Mouse (Mus musculus) heart, adult 2 months (tissue): Measurements from ENCODE around the gene Cpeb3. TPM values are rescaled to one million over a fixed set of nuclear protein-coding genes. Genes with fewer than 3 reads are reported as not detected.
A peak's percentile ranks its signal among the peaks of the same experiment; 100 is the strongest.
"Not testable (repeated sequence)": the region's sequence is repeated elsewhere in the genome, so short reads cannot be mapped to it uniquely, and the experiment has no call there.

Experiments
- DNase-seq, 2 experiments: peaks; one replicate each; pipeline ENCODE4 v3.0.0; 2021
- H3K27ac ChIP-seq: fragments of 200-600 bp; 2 replicates; pipeline ENCODE4 v1.8.1; 2022
- H3K27me3 ChIP-seq: fragments of 200-500 bp; 2 replicates; pipeline ENCODE4 v1.6.1; 2012; ENCODE audit warnings: mild to moderate bottlenecking, low read length, inconsistent platforms, mixed read lengths; ENCODE audit not compliant: control insufficient read depth, insufficient read depth
- H3K36me3 ChIP-seq: fragments of 200-500 bp; 2 replicates; pipeline ENCODE4 v1.6.1; 2012; ENCODE audit warnings: low read length, inconsistent platforms; ENCODE audit not compliant: control insufficient read depth, insufficient read depth
- H3K4me1 ChIP-seq: fragments of 200-500 bp; 2 replicates; pipeline ENCODE4 v1.6.1; 2011; ENCODE audit warnings: low read length; ENCODE audit not compliant: control insufficient read depth, insufficient read depth
- H3K4me3 ChIP-seq: fragments of 200-600 bp; 2 replicates; pipeline ENCODE4 v1.8.1; 2022
- H3K79me2 ChIP-seq: fragments of 200-500 bp; replicated peaks from 2 replicates; pipeline ENCODE4 v1.6.1; 2012; ENCODE audit warnings: mild to moderate bottlenecking, inconsistent platforms, low read length, moderate library complexity, mixed read lengths; ENCODE audit not compliant: control insufficient read depth, insufficient read depth
- H3K9ac ChIP-seq: fragments of 200-500 bp; 2 replicates; pipeline ENCODE4 v1.6.1; 2012; ENCODE audit warnings: low read depth, mild to moderate bottlenecking, control low read depth, inconsistent platforms, low read length, mixed read lengths
- CTCF ChIP-seq: fragments of 200-600 bp; IDR thresholded peaks from 2 replicates; pipeline ENCODE4 v1.8.1; 2022; ENCODE audit warnings: antibody characterized with exemption, mild to moderate bottlenecking, moderate library complexity
- EP300 ChIP-seq: fragments of 200-500 bp; IDR thresholded peaks from 2 replicates; pipeline ENCODE4 v1.6.1; 2011; ENCODE audit warnings: low read depth, low read length, control low read depth; ENCODE audit not compliant: insufficient read depth
- POLR2A ChIP-seq: fragments of 200-500 bp; IDR thresholded peaks from 2 replicates; pipeline ENCODE4 v1.6.1; 2011; ENCODE audit warnings: mild to moderate bottlenecking, low read depth, low read length, control low read depth; ENCODE audit not compliant: insufficient read depth
- WGBS: fragments of 180-500 bp; shearing (Covaris S2); methylation state at CpG from one replicate; pipeline ENCODE4 v1.1.7; 2018; 5-methylcytosine and 5-hydroxymethylcytosine counted together
- intact Hi-C: fragments of 180-260 bp; cut with DNase I; formaldehyde crosslinking; loops from one replicate; pipeline ENCODE4 v1.15.1; 2025
- polyA plus RNA-seq: library from polyadenylated mRNA; depleted of rRNA; stranded (reverse); fragments of >200 nt; gene quantifications from 2 replicates; pipeline ENCODE4 v1.2.3, GENCODE M21; 2012
- total RNA-seq, 2 experiments: library from RNA; stranded (reverse); gene quantifications; 2 replicates each; pipeline ENCODE4 v1.2.3; 2021

Gene Cpeb3
- total and polyA plus RNA-seq, 3 experiments: 35.6 to 96.9 (median 78.9) TPM

GRCm38 (mm10) chr19:37156040-37156439 is 52.4 kb downstream of the Cpeb3 start:
- DNase-seq: no peak
- H3K36me3 ChIP-seq: peaks cover 23% of the 10 kb centered on the region
- H3K27ac ChIP-seq: no peak overlapping the region
- H3K4me1 ChIP-seq: peaks cover 2% of the 10 kb centered on the region; the same call in 1 of the 2 replicates
- intact Hi-C loops: no loop called here
- no peak overlapping the region for H3K4me3 ChIP-seq
- H3K27me3 ChIP-seq: no peaks in the 10 kb centered on the region
- peaks cover 4% of the 10 kb centered on the region; the same call in 1 of the 2 replicates for H3K79me2 ChIP-seq
- H3K9ac ChIP-seq: no peak overlapping the region
- TF ChIP-seq CTCF (no peak), EP300 (no peak), POLR2A (no peak)
- 69% methylated on average over 4 of the region's 4 CpGs for WGBS

GRCm38 (mm10) chr19:37147145-37147544 is 61.3 kb downstream of the Cpeb3 start:
- WGBS: 50% methylated on average over 4 of the region's 4 CpGs
- Histone ChIP-seq H3K4me1 (peaks cover 3% of the 10 kb centered on the region), H3K9ac (no peak overlapping the region), H3K4me3 (no peak overlapping the region), H3K27me3 (no peaks in the 10 kb centered on the region), H3K79me2 (0 out of 2 replicates have a peak, but pooled peaks cover 2% of the 10 kb centered on the region), H3K27ac (peak overlapping the region; percentile 20; the same call in 1 of the 2 replicates), H3K36me3 (peaks cover 21% of the 10 kb centered on the region)
- no peak for DNase-seq
- intact Hi-C loops: no loop called here
- no peak for TF ChIP-seq EP300
- TF ChIP-seq POLR2A: no peak
- no peak for TF ChIP-seq CTCF

- Histone ChIP-seq H3K36me3 (peaks cover 21% of the 10 kb centered on the region), H3K27me3 (no peaks in the 10 kb centered on the region), H3K4me3 (no peak overlapping the region), H3K27ac (peak overlapping the region; percentile 46), H3K4me1 (peaks cover 4% of the 10 kb centered on the region), H3K9ac (no peak overlapping the region), H3K79me2 (0 out of 2 replicates have a peak, but pooled peaks cover 2% of the 10 kb centered on the region)
- DNase-seq: no peak
- WGBS: 86% methylated on average over 1 of the region's 1 CpGs
- no peak for TF ChIP-seq EP300
- no peak for TF ChIP-seq POLR2A
- no peak for TF ChIP-seq CTCF
- intact Hi-C loops: no loop called here
Observed at GRCm38 (mm10) chr19:37145846-37146245, 62.6 kb downstream of the Cpeb3 start.

GRCm38 (mm10) chr19:37145401-37145800 is 63.0 kb downstream of the Cpeb3 start:
- H3K27me3 ChIP-seq: no peaks in the 10 kb centered on the region
- H3K36me3 ChIP-seq: peaks cover 19% of the 10 kb centered on the region
- WGBS: 73% methylated on average over 5 of the region's 5 CpGs
- DNase-seq: no peak
- H3K79me2 ChIP-seq: 0 out of 2 replicates have a peak, but pooled peaks cover 2% of the 10 kb centered on the region
- peaks cover 4% of the 10 kb centered on the region for H3K4me1 ChIP-seq
- H3K4me3 ChIP-seq: no peak overlapping the region
- H3K9ac ChIP-seq: no peak overlapping the region
- intact Hi-C loops: no loop called here
- peak overlapping the region; percentile 46 for H3K27ac ChIP-seq
- TF ChIP-seq CTCF: no peak
- no peak for TF ChIP-seq EP300
- no peak for TF ChIP-seq POLR2A

- no peaks in the 10 kb centered on the region for H3K27me3 ChIP-seq
- no peak overlapping the region for H3K9ac ChIP-seq
- intact Hi-C loops: no loop called here
- TF ChIP-seq POLR2A: no peak
- no peak for TF ChIP-seq EP300
- no peak for TF ChIP-seq CTCF
- H3K4me1 ChIP-seq: peaks cover 3% of the 10 kb centered on the region
- no peak overlapping the region for H3K4me3 ChIP-seq
- H3K27ac ChIP-seq: no peak overlapping the region
- peaks cover 16% of the 10 kb centered on the region for H3K36me3 ChIP-seq
- DNase-seq: no peak
- 0 out of 2 replicates have a peak, but pooled peaks cover 2% of the 10 kb centered on the region for H3K79me2 ChIP-seq
- 21% methylated on average over 4 of the region's 4 CpGs for WGBS
Observed at GRCm38 (mm10) chr19:37141623-37142022, 66.8 kb downstream of the Cpeb3 start.

- no peak overlapping the region for H3K27ac ChIP-seq
- H3K27me3 ChIP-seq: no peaks in the 10 kb centered on the region
- TF ChIP-seq CTCF: no peak
- TF ChIP-seq EP300: no peak
- TF ChIP-seq POLR2A: no peak
- H3K79me2 ChIP-seq: no peaks in the 10 kb centered on the region
- no peak overlapping the region for H3K4me3 ChIP-seq
- WGBS: 20% methylated on average over 2 of the region's 2 CpGs
- no peak for DNase-seq
- H3K9ac ChIP-seq: no peak overlapping the region
- intact Hi-C loops: no loop called here
- H3K4me1 ChIP-seq: peaks cover 6% of the 10 kb centered on the region
- H3K36me3 ChIP-seq: peaks cover 16% of the 10 kb centered on the region
Observed at GRCm38 (mm10) chr19:37137133-37137532, 71.3 kb downstream of the Cpeb3 start.

GRCm38 (mm10) chr19:37135459-37135858 is 72.9 kb downstream of the Cpeb3 start:
- DNase-seq, H3K27ac ChIP-seq, intact Hi-C loops, H3K4me1 ChIP-seq, H3K79me2 ChIP-seq, H3K4me3 ChIP-seq, H3K27me3 ChIP-seq, H3K9ac ChIP-seq: not testable (repeated sequence)
- 89% methylated on average over 2 of the region's 2 CpGs for WGBS
- peaks cover 21% of the 10 kb centered on the region for H3K36me3 ChIP-seq
